Mouse (Mus musculus): Measurements from ENCODE around the gene Letm1. TPM values are rescaled to one million over a fixed set of nuclear protein-coding genes. Genes with fewer than 3 reads are reported as not detected.
A peak's percentile ranks its signal among the peaks of the same experiment; 100 is the strongest.

Gene Letm1
- total RNA-seq (2017): 22.3 and 23.9 TPM in 2 replicates

DNA sequence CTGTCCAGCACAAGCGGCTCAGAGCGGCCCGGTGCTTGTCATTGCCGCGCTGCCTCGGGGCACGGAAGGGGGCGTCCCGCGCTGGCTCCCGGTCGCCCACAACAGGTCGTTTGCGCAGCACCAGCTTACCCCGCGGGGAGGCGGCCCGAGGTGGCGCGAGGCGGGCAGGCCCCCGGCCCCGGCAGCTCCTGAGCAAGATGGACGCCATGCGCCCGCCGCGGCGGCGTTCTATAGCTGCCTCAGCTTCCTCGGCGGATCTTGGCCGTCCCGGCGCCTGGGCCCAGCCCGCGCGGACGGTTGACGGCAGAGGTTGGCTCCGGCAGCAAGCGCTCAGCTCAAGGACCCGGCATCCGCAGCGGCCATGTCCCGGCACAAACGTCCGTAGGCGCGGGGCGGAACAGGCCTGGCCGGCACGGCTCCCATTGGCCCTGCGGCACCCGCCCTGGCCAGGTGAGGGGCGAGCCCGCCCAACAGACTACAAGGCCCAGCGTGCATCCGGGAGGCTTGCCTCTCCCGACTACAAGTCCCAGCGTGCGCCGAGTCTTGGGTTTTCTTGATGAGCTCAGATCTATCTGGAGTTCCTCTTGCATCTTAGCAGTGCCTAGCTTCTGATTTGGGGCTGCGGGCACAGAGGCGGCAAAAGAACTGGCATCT, at the start of gene Letm1:
Letm1 (minus strand) TSS at position 473 of the 654 bp plus-strand sequence.
- ATAC-seq (replicated peaks; ENCODE audit: low read depth, poor library complexity, severe bottlenecking): peak; percentile 99

DNA sequence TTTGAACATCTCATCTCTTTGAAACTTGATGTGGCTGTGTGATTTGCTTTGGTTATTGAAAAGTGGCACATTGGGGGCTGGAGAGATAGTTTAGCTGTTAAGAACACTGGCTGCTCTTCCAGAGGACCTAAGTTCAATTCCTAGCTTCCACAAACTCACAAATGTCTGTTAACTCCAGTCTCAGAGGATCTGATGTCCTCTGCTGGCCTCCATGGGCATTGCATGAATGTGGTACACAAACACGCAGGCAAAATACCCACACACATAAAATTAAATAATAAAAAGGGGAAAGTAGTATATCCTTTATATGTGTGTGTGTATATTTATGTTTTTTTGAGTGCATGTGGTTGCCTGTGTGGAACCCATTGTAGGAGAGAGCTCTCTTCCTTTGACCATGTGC, 48.2 kb upstream of the Letm1 start:
- no peak for ATAC-seq (replicated peaks; ENCODE audit: low read depth, poor library complexity, severe bottlenecking)

DNA sequence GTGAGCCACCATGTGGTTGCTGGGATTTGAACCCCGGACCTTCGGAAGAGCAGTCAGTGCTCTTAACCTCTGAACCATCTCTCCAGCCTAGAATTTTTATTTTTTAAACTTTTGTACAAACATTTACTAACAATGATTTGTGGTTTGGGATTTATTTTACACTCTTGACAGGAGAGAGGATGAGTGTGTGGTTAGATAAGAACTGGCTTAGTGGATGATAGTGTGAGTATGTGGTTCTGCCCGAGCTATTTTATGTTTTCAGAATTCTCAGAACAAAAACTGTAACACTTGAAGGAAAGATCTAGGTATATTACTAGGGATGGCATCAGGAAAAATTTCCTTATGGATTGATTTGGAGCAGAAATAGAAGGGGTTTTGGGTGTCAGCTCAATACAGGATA, 47.3 kb upstream of the Letm1 start:
- peak; percentile 69 for ATAC-seq (replicated peaks; ENCODE audit: low read depth, poor library complexity, severe bottlenecking)

DNA sequence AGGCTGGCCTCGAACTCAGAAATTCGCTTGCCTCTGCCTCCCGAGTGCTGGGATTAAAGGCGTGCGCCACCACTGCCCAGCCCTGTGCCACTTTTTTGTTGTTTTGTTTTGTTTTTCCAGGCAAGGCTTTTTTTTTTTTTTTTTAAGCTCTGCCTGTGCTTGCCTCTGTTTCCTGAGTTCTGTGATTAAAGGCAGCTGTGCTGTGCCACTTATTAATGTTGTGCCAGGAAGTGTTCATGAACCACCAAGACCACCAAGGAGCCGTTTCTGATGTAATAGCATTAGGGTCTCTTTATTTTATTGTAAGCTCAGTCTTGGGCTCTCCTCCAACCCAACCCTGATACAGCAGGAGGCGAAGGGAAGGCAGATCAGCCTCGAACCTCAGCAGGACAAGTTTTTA, 45.5 kb upstream of the Letm1 start:
- 0 out of 2 replicates have a peak, but pooled peaks have one; percentile 31 for ATAC-seq (replicated peaks; ENCODE audit: low read depth, poor library complexity, severe bottlenecking)

DNA sequence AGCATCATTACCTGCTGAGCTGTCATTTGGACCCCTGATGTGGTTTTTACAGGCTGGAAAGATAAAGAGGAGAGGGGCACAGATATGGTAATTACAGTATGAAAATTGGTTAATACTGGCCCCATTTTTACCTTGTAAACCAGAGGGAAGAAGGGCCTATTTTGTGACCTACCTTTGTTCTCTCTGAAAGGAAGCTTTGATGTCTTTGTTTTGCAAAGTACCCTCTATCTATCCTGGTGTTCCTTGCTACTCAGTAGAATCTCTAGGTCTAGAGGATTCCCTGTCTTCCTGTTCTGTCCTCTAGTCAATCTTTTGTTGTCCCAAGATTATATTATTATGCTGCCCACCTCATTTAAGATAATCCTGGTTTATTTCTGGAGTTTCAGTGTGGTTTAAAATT, 43.4 kb upstream of the Letm1 start:
- ATAC-seq (replicated peaks; ENCODE audit: low read depth, poor library complexity, severe bottlenecking): no peak

DNA sequence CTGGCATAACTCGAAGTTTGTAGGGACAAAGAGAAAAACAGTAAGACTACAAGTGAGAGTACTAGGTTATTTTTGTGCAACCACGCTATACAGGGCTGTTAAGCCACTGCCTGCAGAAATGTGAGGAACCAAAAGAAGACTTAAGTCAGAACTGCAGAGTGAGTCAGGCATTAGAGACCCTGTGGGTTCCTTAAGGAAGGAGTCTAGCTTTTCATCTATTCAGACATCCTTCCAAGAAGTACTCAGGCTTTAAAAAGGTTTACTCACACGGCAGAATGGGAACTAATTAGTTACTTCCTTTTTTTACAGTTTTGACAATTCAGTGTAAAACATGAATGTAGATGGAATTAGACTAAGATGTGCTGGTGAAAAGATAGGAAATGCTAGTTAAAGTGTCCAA, 39.8 kb upstream of the Letm1 start:
- ATAC-seq (replicated peaks; ENCODE audit: low read depth, poor library complexity, severe bottlenecking): no peak

DNA sequence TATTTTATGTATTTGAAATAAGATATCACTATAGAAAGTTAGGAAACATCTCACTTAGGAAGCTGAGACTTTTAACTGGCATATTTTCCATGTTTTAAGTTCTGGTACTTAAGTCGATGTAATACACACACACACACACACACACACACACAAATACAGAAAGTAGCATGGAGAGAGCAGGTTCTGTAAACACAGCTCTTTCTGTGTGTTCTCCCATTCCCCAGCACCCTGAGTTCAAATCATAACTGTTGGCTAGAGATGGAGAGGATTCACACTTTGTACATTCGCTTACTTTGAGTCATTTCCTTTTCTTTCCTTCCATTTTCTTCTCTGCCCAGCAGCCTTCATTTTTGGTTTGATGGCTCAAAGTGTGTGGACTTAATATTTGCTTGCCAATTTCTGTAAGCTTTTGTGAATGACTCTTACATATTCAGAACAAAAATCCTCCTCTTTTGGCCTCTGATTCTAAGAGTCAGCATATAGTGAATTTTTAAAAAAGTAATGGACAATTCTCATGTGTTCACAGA, 39.3 kb upstream of the Letm1 start:
- ATAC-seq (replicated peaks; ENCODE audit: low read depth, poor library complexity, severe bottlenecking): no peak

DNA sequence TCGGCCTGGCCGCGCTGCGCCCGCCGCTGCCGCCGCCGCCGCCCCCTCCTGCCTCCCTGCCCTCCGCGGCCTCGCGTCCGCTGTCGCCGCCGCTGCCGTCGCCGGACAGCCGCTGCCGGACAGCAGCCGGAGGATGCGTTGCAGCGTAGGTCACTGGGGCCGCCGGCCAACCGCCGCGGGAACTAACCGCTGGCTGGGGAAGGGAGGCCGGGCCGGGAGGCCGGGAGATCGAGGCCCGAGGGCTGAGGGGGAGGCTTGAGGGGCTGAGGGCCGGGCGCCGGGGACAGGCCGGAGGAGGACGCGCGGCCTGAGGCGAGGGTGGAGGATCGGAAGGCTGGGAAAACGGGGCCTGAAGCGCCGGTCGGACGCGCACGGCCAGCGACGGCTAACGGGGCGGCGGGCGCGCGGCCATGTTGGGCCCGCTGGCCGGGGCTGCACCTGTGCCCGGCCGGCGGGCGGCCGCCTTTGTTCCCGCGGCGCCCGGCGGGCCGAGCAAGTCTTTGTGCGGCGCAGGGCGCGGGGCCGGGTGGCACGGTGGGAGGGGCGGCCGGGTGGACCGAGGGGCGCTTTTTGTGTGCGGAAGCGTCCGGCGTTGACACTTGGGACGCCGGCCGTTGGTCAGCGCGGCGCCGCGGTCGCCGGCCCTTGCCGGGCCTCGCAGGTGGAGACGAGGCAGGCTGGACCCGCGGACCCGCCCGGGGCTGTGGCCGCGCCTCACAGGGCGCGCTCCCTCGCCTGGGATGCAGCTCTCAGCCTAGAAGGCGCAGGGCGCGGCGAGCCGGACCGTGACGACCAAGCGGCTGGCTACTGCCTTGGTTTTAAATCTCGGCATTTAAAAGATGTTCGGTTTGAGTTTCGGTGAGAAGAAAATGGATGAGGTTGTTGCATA, 38.4 kb upstream of the Letm1 start:
- no peak for ATAC-seq (replicated peaks; ENCODE audit: low read depth, poor library complexity, severe bottlenecking)

DNA sequence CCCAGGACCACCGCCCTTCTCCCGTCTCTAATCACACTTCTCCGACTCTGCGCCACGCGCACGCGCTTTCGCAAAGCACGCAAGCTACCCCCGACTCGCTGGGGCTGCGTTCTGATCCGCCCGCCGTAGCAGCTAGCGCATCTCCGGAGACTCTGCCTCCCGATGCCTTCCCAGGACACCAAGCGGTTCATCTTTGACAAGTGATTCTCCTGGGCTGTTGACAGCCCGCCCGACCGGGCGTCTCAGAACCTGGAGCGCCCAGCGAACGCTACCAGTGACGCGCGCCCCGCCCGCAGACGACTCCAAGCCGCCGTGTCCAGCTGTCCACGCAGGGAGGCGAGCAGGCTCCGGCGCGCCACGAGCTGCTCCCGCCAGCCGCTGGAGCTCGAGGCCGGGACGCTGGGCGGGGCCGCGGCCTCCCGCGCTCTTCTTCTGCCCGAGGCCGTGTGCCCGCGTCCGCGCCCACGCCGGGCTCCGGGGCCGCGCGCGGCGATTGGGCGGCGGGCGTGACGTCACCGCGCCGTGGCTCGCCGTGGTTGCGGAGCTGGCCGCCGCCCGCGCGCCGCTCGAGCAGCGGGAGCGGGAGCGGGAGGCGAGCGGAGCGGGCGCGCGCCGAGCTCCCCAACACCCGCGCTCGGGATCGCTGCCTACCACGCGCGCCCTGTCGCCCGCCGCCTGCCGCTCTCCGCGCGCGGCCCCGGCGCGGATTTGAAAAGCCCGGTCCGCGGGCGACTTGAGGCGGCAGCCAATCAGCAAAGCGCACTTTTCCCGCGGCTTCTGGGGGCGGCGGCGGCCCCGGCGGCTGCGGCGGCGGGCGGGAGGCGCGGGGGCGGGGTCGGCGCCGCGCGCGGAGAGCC, 37.5 kb upstream of the Letm1 start, which contains the start of gene Nsd2:
Nsd2 (plus strand) TSS at position 850 of the 857 bp plus-strand sequence.
- peak; percentile 44 for ATAC-seq (replicated peaks; ENCODE audit: low read depth, poor library complexity, severe bottlenecking)

DNA sequence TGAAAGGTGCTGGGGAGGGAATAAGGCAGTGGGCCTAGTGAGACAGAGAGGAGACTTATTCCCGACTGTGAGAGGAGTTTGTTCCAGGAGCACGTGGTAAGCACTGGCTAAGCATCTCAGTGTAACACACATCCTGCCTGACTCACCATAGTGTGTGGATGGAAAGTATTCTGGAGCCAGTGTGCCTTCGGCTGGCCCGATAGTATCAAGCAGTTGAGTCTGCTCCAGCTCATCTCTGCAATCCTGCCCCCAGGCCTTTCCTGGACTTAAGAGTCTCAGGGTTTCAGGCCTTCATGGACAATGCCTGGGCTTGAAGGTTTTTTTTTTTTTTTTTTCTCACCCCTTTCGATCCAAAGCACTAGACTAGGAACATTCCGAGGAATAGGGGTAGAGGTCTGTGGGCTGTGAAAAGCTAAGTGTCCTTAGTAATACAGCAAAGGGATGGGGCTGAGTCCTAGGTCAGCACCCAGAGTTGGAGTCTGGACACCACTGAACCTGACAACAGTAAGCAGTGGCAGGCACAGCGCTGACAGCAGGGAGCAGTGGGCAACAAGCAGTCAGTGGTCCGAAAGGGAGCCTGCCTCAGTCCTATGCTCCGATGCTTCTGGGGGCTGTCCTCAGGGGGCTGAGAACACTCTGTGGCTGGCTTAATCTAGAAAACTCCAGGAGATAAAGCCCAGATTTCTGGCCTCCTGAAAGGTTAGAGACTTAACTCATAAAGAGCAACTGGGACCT, 36.7 kb upstream of the Letm1 start:
- peak; percentile 31 for ATAC-seq (replicated peaks; ENCODE audit: low read depth, poor library complexity, severe bottlenecking)

DNA sequence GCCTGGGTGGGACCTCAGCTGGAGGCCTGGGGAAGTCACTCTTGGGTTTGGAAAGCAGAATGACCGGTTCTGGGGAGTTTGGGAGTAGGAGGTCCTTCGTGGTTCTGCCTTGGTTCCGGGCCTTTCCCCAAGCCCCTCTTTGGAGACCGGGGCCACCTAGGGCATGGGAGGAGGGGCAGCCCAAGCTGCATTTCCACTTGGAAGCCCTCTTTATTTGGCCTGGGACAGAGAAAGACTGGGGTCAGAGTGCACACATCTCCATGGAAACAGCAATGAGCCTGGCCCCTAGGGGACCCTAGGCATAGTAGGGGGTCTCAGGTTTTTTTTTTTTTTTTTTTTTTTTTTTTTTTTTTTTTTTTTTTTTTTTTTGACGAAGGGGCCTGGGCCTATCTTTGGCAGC, 35.5 kb upstream of the Letm1 start:
- ATAC-seq (replicated peaks; ENCODE audit: low read depth, poor library complexity, severe bottlenecking): no peak

DNA sequence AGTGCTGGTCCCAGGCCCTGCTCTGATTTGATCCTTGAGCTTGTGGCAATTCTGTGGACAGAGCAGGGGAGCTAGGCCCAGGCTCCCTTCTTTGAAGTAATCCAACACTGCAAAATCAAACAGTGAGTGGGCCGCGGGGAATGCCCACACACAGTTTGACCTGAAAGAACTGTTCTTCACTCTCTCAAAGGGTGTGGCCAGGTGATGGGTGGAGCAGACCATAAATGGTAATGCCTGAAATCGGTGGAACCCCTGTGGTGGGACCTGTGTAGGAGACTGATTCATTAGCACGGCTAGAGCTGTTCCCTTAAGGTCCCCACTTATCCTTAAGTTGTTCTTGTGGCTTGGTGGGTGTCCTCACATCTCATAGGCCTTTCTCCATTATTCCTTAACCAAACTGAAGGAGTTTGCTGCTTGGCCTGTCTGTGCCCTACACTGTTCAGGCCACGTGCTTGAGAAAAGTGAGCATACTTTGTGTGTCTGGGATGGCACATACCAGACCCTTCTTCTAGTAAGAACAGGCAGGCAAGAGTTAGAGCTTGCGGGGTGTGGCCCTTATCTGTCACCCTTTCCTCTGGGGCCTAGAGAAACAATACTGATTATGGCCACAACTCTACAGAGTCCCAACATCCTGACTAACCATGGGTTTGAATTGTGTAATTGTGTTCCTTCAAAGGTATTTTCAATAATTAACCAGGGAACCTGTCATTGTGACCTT, 33.5 kb upstream of the Letm1 start:
- no peak for ATAC-seq (replicated peaks; ENCODE audit: low read depth, poor library complexity, severe bottlenecking)

DNA sequence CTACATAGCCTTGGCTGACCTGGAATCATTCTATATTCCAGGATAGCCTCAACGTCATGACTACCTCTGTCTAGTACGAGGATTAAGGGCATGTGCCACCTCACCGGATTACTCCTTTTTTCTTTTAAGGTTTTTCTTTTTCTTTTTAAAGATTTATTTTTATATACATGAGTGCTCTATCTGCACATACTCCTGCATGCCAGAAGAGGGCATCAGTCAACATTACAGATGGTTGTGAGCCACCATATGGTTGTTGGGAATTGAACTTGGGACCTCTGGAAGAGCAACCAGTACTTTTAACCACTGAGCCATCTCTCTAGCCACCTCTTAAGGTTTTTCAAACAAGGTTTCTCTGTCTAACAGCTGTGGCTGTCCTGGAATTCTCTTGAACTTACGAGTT, 28.9 kb upstream of the Letm1 start:
- no peak for ATAC-seq (replicated peaks; ENCODE audit: low read depth, poor library complexity, severe bottlenecking)

DNA sequence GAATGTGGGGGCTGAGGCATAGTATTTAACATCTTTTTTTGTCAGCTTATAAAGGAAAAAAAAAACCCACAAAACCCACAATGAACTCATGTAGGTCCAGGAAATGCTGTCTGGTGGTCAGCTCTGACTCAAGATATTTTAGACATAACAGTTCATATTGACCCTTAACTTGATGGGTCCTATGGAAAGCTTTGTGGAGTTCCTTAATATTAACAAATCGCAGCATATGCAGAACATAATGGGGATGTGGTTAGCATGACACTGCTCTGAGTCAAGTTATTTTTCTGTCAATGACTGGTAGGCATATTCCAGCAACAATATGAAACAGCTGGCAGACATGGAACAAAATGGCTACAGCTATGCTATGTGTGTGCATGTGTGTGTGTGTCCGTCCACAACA, 20.7 kb upstream of the Letm1 start:
- ATAC-seq (replicated peaks; ENCODE audit: low read depth, poor library complexity, severe bottlenecking): no peak

DNA sequence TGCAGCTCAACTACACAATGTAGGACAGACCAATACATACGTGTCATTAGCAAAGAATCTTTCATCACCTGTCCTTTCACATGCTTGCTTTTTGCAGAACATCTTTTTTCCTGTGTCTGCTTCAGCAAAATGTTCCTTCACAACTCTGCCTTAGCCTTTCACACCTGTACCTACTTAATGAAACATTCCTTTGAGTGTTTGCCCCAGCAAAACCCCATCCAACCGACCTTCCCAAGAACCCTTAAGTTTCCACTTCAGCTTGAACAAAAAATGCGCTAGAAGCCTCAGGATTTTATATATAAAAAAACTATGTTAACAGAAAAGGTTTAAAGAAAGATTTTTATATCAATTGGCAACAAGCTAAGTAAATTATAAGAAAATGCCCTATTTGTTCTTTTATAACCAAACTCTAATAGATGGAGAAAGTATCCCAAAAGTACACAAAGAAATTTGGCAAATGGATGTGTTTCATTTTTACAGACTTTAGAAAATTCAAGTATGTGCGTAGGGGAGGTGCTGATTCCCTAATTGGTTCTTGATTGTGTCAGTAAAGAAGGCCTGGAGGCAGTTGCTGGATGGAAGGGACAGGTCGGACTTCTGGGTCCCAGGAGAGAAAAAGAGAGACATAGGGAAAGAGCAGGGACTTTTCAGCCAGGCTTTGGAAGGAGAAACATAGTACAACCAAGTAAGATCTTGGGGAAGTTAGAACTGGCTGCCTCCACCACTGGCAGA, 9.5 kb upstream of the Letm1 start:
- ATAC-seq (replicated peaks; ENCODE audit: low read depth, poor library complexity, severe bottlenecking): no peak

DNA sequence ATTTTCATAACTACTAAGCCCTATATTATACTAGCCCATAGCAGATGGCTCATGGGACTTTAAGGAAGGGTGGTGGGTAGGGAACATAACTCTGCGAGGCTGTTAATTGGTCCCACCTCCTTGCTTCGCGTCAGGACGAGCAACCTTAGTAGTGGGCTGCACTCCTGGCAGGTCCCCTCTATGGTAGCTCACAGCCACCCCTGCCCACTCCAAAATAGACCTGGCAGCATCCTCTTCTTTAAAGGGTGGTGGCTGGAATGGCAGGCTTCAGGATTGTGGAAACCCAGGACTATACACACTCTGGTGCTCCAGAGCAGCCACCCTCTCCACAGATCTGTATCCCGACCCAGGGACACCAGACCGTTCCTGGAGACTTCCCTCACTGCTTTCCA, 378 bp upstream of the Letm1 start:
- ATAC-seq (replicated peaks; ENCODE audit: low read depth, poor library complexity, severe bottlenecking): peak; percentile 40

DNA sequence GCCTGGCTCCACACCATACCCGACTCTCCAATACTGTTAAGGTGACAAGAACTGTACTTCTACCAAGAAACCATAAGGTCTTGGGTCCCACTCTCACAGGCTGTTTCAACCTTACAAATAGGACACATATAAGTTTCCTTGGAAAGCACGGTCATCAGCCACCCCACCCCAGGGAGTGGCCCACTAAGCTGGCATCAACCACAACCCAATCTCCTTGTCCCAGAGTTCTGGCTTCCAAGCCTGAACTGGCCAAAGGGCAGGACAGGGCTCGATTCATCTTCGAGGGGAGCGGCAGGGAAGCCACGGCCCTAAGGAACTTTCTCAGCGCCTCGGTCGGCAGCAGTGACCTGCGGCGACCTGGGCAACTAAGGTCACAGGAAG, 663 bp downstream of the Letm1 start:
- ATAC-seq (replicated peaks; ENCODE audit: low read depth, poor library complexity, severe bottlenecking): no peak

DNA sequence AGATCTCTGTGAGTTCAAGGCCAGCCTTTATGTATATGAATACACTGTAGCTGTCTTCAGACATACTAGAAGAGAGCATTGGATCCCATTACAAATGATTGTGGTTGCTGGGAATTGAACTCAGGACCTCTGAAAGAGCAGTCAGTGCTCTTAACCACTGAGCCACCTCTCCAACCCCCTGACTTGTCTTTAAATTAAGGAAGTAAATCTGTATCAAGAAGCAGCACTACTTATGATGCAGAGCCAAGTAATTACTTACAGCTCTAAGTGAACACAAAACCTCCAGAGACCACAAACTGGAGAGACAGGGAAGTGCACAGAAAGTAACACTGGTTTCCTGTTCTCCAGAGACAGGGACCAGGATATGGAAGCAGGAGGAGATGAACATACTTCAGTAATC, 5.4 kb downstream of the Letm1 start:
- no peak for ATAC-seq (replicated peaks; ENCODE audit: low read depth, poor library complexity, severe bottlenecking)
